Mouse (Mus musculus) C2C12 (cell line): ENCODE measurements around the gene Tbxa2r.

ENCODE experiments used
- CEBPB ChIP-seq: IDR thresholded peaks from one replicate; pipeline ENCODE4 v1.6.1; 2011; ENCODE audit warnings: low read depth, mild to moderate bottlenecking, control low read depth, moderate library complexity
- CTCF ChIP-seq: IDR thresholded peaks from one replicate; pipeline ENCODE4 v1.5.1; 2011; ENCODE audit not compliant: control insufficient read depth, insufficient read depth, insufficient read length

- TF ChIP-seq CTCF (no peak), CEBPB (no peak)
Measured at GRCm38 (mm10) chr10:81309571-81309970, 19.0 kb upstream of the Tbxa2r start.
